Mouse (Mus musculus): ENCODE results near the gene Atp8a2. TPM values are rescaled to one million over a fixed set of nuclear protein-coding genes. Genes with fewer than 3 reads are reported as not detected.

The Atp8a2 gene
- polyA plus RNA-seq, 1 experiment from 2014 or later, result 10.8 TPM

DNA sequence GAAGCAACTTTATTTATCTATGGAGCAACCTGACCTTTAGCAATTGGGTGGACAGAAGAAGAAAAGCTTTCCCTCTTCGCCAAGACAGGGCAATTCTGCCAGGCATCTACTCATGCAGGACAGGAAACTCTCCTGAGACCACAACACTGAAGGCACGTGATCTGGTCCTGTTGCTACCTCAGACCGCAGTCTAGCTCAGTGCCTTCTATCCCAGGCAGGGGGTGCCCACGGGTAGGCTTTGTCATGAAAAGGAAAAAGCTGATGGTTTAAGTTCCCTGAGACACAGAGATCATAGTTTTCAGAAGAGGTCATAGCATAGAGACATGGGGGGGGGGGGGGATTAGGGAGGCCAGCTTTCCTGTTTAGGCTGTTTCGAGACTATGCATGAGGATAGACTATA lies 269.2 kb downstream of the Atp8a2 start:
- H3K4me2 ChIP-seq, result no peak overlapping the region
- no peak overlapping the region for H3K9ac ChIP-seq
- no peak overlapping the region for H3K4me3 ChIP-seq
- H3K36me3 ChIP-seq, result no peaks in the 10 kb centered on the region
- no peaks in the 10 kb centered on the region for H3K9me3 ChIP-seq (replicated peaks)
- peaks cover 7% of the 10 kb centered on the region; the same call in 1 of the 2 replicates for H3K4me1 ChIP-seq (replicated peaks)
- WGBS, result 66% methylated on average over 5 of the region's 5 CpGs
- no peak overlapping the region for H3K27ac ChIP-seq (ENCODE audit: poor library complexity, severe bottlenecking)
- ATAC-seq (ENCODE audit: insufficient number of reproducible peaks, low FRiP score), result no peak
- no peaks in the 10 kb centered on the region for H3K27me3 ChIP-seq (replicated peaks)

DNA sequence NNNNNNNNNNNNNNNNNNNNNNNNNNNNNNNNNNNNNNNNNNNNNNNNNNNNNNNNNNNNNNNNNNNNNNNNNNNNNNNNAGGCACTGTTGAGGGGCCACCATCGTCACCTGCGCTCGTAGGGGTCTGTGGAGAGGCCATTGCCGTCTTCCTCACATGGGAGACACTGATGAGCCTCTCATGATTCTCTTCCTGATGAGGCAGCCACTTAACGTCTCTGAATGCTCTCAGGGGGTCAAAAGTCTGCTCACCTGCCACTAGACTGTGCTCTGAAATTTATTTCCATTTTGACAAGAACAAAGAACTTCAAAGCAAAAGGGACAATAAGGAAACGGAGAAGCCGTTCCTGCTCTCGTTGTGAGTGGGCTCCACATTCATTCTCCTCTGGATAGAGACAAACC lies 277.1 kb downstream of the Atp8a2 start:
- ATAC-seq (ENCODE audit: insufficient number of reproducible peaks, low FRiP score), result no peak
- Histone ChIP-seq H3K36me3 (no peaks in the 10 kb centered on the region), H3K27me3 (replicated peaks) (peaks cover 3% of the 10 kb centered on the region; the same call in 1 of the 2 replicates), H3K27ac (ENCODE audit: poor library complexity, severe bottlenecking) (no peak overlapping the region), H3K9me3 (replicated peaks) (no peaks in the 10 kb centered on the region), H3K9ac (no peak overlapping the region), H3K4me3 (no peak overlapping the region), H3K4me2 (no peak overlapping the region), H3K4me1 (replicated peaks) (no peaks in the 10 kb centered on the region)
- 83% methylated on average over 8 of the region's 8 CpGs for WGBS

GRCm38 (mm10) chr14:59903484-59904130 lies 293.4 kb downstream of the Atp8a2 start:
- no peak for ATAC-seq (ENCODE audit: insufficient number of reproducible peaks, low FRiP score)
- Histone ChIP-seq H3K4me1 (replicated peaks) (no peaks in the 10 kb centered on the region), H3K27ac (ENCODE audit: poor library complexity, severe bottlenecking) (no peak overlapping the region), H3K4me3 (no peak overlapping the region), H3K9ac (no peak overlapping the region), H3K36me3 (no peaks in the 10 kb centered on the region), H3K9me3 (replicated peaks) (no peaks in the 10 kb centered on the region), H3K27me3 (replicated peaks) (no peaks in the 10 kb centered on the region), H3K4me2 (no peak overlapping the region)
- WGBS, result 86% methylated on average over 7 of the region's 7 CpGs

GRCm38 (mm10) chr14:59893971-59894370 lies 303.0 kb downstream of the Atp8a2 start:
- Histone ChIP-seq H3K4me2 (no peak overlapping the region), H3K27me3 (replicated peaks) (0 out of 2 replicates have a peak, but pooled peaks cover 2% of the 10 kb centered on the region), H3K36me3 (no peaks in the 10 kb centered on the region), H3K27ac (ENCODE audit: poor library complexity, severe bottlenecking) (no peak overlapping the region), H3K9me3 (replicated peaks) (no peaks in the 10 kb centered on the region), H3K4me1 (replicated peaks) (peaks cover 11% of the 10 kb centered on the region; the same call in 1 of the 2 replicates), H3K4me3 (no peak overlapping the region), H3K9ac (no peak overlapping the region)
- 63% methylated on average over 1 of the region's 1 CpGs for WGBS
- no peak for ATAC-seq (ENCODE audit: insufficient number of reproducible peaks, low FRiP score)

DNA sequence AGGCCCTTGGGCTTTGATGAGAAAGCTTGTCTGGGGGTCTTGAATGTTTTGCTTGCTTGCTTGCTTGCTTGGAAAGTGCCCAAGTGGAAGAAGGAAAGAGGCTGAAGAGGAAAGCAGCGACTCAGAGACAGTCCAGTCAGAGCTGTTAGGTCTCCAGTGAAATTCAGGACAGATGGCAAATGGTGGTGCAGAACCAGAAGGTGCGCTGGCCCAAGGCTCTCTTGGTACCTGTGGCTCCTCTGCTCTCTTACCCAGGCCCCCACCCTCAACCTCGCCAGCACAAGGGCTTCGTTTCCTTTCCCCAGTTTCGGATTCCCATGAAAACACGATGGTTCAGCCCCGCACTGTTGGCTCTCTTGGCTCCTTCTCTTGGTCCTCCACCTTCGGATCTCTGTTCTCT lies 304.9 kb downstream of the Atp8a2 start:
- 83% methylated on average over 8 of the region's 8 CpGs for WGBS
- no peak overlapping the region for H3K4me3 ChIP-seq
- no peak overlapping the region for H3K4me2 ChIP-seq
- no peaks in the 10 kb centered on the region for H3K9me3 ChIP-seq (replicated peaks)
- no peak overlapping the region for H3K9ac ChIP-seq
- H3K27me3 ChIP-seq (replicated peaks), result no peaks in the 10 kb centered on the region
- no peak for ATAC-seq (ENCODE audit: insufficient number of reproducible peaks, low FRiP score)
- peaks cover 29% of the 10 kb centered on the region for H3K4me1 ChIP-seq (replicated peaks)
- H3K36me3 ChIP-seq, result no peaks in the 10 kb centered on the region
- no peak overlapping the region for H3K27ac ChIP-seq (ENCODE audit: poor library complexity, severe bottlenecking)

- ATAC-seq (ENCODE audit: insufficient number of reproducible peaks, low FRiP score), result no peak
- no peaks in the 10 kb centered on the region for H3K36me3 ChIP-seq
- H3K4me3 ChIP-seq, result no peak overlapping the region
- H3K9ac ChIP-seq, result no peak overlapping the region
- no peak overlapping the region for H3K4me2 ChIP-seq
- peaks cover 32% of the 10 kb centered on the region for H3K4me1 ChIP-seq (replicated peaks)
- H3K9me3 ChIP-seq (replicated peaks), result no peaks in the 10 kb centered on the region
- no peaks in the 10 kb centered on the region for H3K27me3 ChIP-seq (replicated peaks)
- H3K27ac ChIP-seq (ENCODE audit: poor library complexity, severe bottlenecking), result no peak overlapping the region
- WGBS, result 84% methylated on average over 5 of the region's 5 CpGs
Measured at GRCm38 (mm10) chr14:59891491-59891890, 305.5 kb downstream of the Atp8a2 start.

- Histone ChIP-seq H3K36me3 (no peaks in the 10 kb centered on the region), H3K4me1 (replicated peaks) (peaks cover 32% of the 10 kb centered on the region), H3K9me3 (replicated peaks) (no peaks in the 10 kb centered on the region), H3K27ac (ENCODE audit: poor library complexity, severe bottlenecking) (no peak overlapping the region), H3K9ac (no peak overlapping the region), H3K4me2 (no peak overlapping the region), H3K27me3 (replicated peaks) (0 out of 2 replicates have a peak, but pooled peaks cover 5% of the 10 kb centered on the region), H3K4me3 (no peak overlapping the region)
- WGBS, result 70% methylated on average over 5 of the region's 5 CpGs
- ATAC-seq (ENCODE audit: insufficient number of reproducible peaks, low FRiP score), result no peak
Measured at GRCm38 (mm10) chr14:59890818-59891217, 306.2 kb downstream of the Atp8a2 start.

DNA sequence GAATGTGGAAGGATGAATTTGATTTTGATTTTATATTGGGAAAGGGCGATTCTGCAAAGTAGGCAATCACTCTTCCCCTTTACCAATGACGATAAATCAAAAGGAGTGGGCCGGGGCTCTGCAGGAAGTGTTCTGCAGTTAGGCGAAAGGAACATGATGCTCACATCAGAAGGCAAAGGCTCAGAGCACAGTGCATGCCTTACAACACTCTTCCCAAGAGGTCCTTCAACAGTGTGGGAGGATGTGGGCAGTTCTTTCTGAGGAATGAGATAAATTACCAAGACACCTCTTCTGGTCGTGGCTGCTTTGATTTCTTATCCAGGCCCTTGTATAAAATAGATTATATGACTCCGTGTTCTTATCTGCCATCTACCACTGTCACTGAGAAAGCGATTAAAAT lies 306.9 kb downstream of the Atp8a2 start:
- H3K9ac ChIP-seq, result no peak overlapping the region
- 0 out of 2 replicates have a peak, but pooled peaks cover 5% of the 10 kb centered on the region for H3K27me3 ChIP-seq (replicated peaks)
- H3K36me3 ChIP-seq, result no peaks in the 10 kb centered on the region
- no peak overlapping the region for H3K4me2 ChIP-seq
- H3K4me3 ChIP-seq, result no peak overlapping the region
- peaks cover 32% of the 10 kb centered on the region for H3K4me1 ChIP-seq (replicated peaks)
- H3K9me3 ChIP-seq (replicated peaks), result no peaks in the 10 kb centered on the region
- H3K27ac ChIP-seq (ENCODE audit: poor library complexity, severe bottlenecking), result no peak overlapping the region
- no peak for ATAC-seq (ENCODE audit: insufficient number of reproducible peaks, low FRiP score)
- 43% methylated on average over 7 of the region's 7 CpGs for WGBS

DNA sequence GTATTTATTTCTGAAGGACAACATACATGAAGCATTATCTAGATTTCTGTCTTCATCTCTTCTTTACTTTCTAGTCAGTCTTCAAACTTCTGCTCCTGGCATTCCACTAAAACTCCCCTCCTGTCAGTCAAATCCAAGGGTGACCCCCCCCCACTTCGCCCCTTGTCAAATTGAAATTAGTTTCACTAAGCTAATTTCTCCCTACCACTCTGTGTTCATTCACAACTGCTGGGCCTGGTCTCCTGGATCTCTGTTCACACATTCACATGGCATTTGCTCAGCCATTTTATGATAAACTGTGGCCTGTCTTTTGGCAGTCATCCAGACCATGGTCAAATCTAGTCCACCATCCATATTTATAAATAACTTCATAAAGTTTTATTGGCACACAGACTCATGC lies 308.5 kb downstream of the Atp8a2 start:
- Histone ChIP-seq H3K9me3 (replicated peaks) (no peaks in the 10 kb centered on the region), H3K27me3 (replicated peaks) (0 out of 2 replicates have a peak, but pooled peaks cover 5% of the 10 kb centered on the region), H3K9ac (no peak overlapping the region), H3K36me3 (no peaks in the 10 kb centered on the region), H3K4me3 (no peak overlapping the region), H3K4me2 (no peak overlapping the region), H3K4me1 (replicated peaks) (peaks cover 32% of the 10 kb centered on the region), H3K27ac (ENCODE audit: poor library complexity, severe bottlenecking) (no peak overlapping the region)
- 76% methylated on average over 1 of the region's 1 CpGs for WGBS
- no peak for ATAC-seq (ENCODE audit: insufficient number of reproducible peaks, low FRiP score)

DNA sequence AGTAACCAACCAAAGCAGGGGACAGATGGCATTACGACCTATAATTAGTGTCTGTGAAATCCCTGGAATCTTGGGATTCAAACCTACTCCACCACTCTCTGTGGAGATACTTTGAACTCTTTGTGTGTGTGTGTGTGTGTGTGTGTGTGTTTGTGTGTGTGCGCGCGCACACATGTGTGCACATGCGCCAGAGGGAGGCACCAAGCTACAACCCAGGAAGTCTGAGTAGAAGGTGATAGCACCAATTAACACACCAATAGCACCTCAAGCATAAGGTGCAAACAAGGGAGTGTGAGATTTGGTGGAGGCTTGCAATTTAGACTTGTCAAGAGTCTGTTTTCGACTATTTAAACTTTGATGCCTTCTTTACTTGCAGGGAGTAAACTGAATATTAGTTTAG lies 308.9 kb downstream of the Atp8a2 start:
- H3K4me1 ChIP-seq (replicated peaks), result peaks cover 32% of the 10 kb centered on the region
- no peak overlapping the region for H3K9ac ChIP-seq
- ATAC-seq (ENCODE audit: insufficient number of reproducible peaks, low FRiP score), result no peak
- H3K36me3 ChIP-seq, result no peaks in the 10 kb centered on the region
- no peak overlapping the region for H3K4me2 ChIP-seq
- H3K27ac ChIP-seq (ENCODE audit: poor library complexity, severe bottlenecking), result no peak overlapping the region
- no peaks in the 10 kb centered on the region for H3K9me3 ChIP-seq (replicated peaks)
- H3K4me3 ChIP-seq, result no peak overlapping the region
- 75% methylated on average over 6 of the region's 6 CpGs for WGBS
- 0 out of 2 replicates have a peak, but pooled peaks cover 5% of the 10 kb centered on the region for H3K27me3 ChIP-seq (replicated peaks)

GRCm38 (mm10) chr14:59887061-59887861 lies 309.7 kb downstream of the Atp8a2 start:
- Histone ChIP-seq H3K36me3 (no peaks in the 10 kb centered on the region), H3K4me3 (peak overlapping the region; percentile 13; the same call in 1 of the 2 replicates), H3K27me3 (replicated peaks) (0 out of 2 replicates have a peak, but pooled peaks cover 5% of the 10 kb centered on the region), H3K4me2 (peak overlapping the region; percentile 51), H3K9me3 (replicated peaks) (no peaks in the 10 kb centered on the region), H3K4me1 (replicated peaks) (peaks cover 32% of the 10 kb centered on the region), H3K27ac (ENCODE audit: poor library complexity, severe bottlenecking) (peak overlapping the region; percentile 20; the same call in 1 of the 2 replicates), H3K9ac (no peak overlapping the region)
- 24% methylated on average over 15 of the region's 15 CpGs for WGBS
- ATAC-seq (ENCODE audit: insufficient number of reproducible peaks, low FRiP score), result no peak
